Mouse (Mus musculus): ENCODE data around the gene Ptbp3.

Gene Ptbp3

GRCm38 (mm10) chr4:59491097-59491496, 58.1 kb downstream of the Ptbp3 start:
- no peak for DNase-seq (ENCODE audit: low spot score)

GRCm38 (mm10) chr4:59471306-59471705, 77.9 kb downstream of the Ptbp3 start:
- DNase-seq (ENCODE audit: low spot score) = no peak

GRCm38 (mm10) chr4:59465449-59465848, 83.7 kb downstream of the Ptbp3 start:
- no peak for DNase-seq (ENCODE audit: low spot score)

GRCm38 (mm10) chr4:59464661-59465060, 84.5 kb downstream of the Ptbp3 start:
- DNase-seq (ENCODE audit: low spot score) = no peak

GRCm38 (mm10) chr4:59462494-59462893, 86.7 kb downstream of the Ptbp3 start:
- no peak for DNase-seq (ENCODE audit: low spot score)

- no peak for DNase-seq (ENCODE audit: low spot score)
Observed at GRCm38 (mm10) chr4:59461116-59461727, 87.9 kb downstream of the Ptbp3 start.

GRCm38 (mm10) chr4:59459216-59459955, 89.8 kb downstream of the Ptbp3 start:
- no peak for DNase-seq (ENCODE audit: low spot score)

GRCm38 (mm10) chr4:59457941-59458340, 91.2 kb downstream of the Ptbp3 start:
- DNase-seq (ENCODE audit: low spot score) = no peak

GRCm38 (mm10) chr4:59457091-59457490, 92.1 kb downstream of the Ptbp3 start:
- no peak for DNase-seq (ENCODE audit: low spot score)

- no peak for DNase-seq (ENCODE audit: low spot score)
Observed at GRCm38 (mm10) chr4:59455465-59455864, 93.7 kb downstream of the Ptbp3 start.

GRCm38 (mm10) chr4:59454046-59454445, 95.1 kb downstream of the Ptbp3 start:
- no peak for DNase-seq (ENCODE audit: low spot score)

GRCm38 (mm10) chr4:59452503-59452933, 96.6 kb downstream of the Ptbp3 start:
- no peak for DNase-seq (ENCODE audit: low spot score)

- DNase-seq (ENCODE audit: low spot score) = no peak
Observed at GRCm38 (mm10) chr4:59450906-59451305, 98.3 kb downstream of the Ptbp3 start.

- no peak for DNase-seq (ENCODE audit: low spot score)
Observed at GRCm38 (mm10) chr4:59450234-59450854, 98.8 kb downstream of the Ptbp3 start.

- DNase-seq (ENCODE audit: low spot score) = no peak
Observed at GRCm38 (mm10) chr4:59447296-59447695, 101.9 kb downstream of the Ptbp3 start.

GRCm38 (mm10) chr4:59445516-59445915, 103.6 kb downstream of the Ptbp3 start:
- DNase-seq (ENCODE audit: low spot score) = no peak

GRCm38 (mm10) chr4:59444994-59445393, 104.2 kb downstream of the Ptbp3 start:
- DNase-seq (ENCODE audit: low spot score) = no peak

GRCm38 (mm10) chr4:59444085-59444484, 105.1 kb downstream of the Ptbp3 start:
- DNase-seq (ENCODE audit: low spot score) = no peak

GRCm38 (mm10) chr4:59441265-59441664, 107.9 kb downstream of the Ptbp3 start:
- no peak for DNase-seq (ENCODE audit: low spot score)

GRCm38 (mm10) chr4:59439960-59440359, 109.2 kb downstream of the Ptbp3 start:
- no peak for DNase-seq (ENCODE audit: low spot score)

GRCm38 (mm10) chr4:59439041-59439440, 110.1 kb downstream of the Ptbp3 start:
- no peak for DNase-seq (ENCODE audit: low spot score)

GRCm38 (mm10) chr4:59437990-59438854, 110.9 kb downstream of the Ptbp3 start, which contains the start of gene Susd1:
TSS of gene Susd1 (minus strand) at chr4:59438633.
- peak; percentile 26 for DNase-seq (ENCODE audit: low spot score)

Measured in ovary, postnatal 10 days (tissue).